Mouse (Mus musculus) WW6 (cell line): ENCODE results near the gene Sec1.
A peak's percentile ranks its signal among the peaks of the same experiment; 100 is the strongest.

Source experiments
- DNase-seq: peaks from one replicate; pipeline ENCODE4 v3.0.0-alpha.2; 2013; ENCODE audit warnings: low read depth, low spot score

Gene Sec1

DNA sequence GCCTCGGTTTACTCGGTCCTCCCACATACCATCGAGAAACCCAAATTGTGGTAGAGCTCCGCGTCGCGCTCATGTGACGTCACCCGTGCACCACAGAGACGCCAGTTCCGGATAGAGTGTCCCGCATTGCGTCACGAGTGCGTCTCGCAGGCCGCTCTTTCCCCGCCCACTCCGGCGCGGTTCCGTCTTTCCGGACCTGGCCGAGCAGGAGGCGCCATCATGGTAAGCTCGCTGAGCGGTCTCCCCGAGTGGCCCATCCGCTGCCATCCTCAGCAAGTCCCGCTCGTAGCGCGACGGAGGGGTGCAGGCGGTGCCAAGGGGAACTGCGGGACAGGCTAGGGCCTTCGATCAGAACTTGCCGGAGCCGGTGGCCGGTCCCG lies 23.7 kb upstream of the Sec1 start, which contains the start of gene Sphk2:
TSS of gene Sphk2 (minus strand) at position 85 of the 380 bp plus-strand sequence.
- DNase-seq, result peak; percentile 95

DNA sequence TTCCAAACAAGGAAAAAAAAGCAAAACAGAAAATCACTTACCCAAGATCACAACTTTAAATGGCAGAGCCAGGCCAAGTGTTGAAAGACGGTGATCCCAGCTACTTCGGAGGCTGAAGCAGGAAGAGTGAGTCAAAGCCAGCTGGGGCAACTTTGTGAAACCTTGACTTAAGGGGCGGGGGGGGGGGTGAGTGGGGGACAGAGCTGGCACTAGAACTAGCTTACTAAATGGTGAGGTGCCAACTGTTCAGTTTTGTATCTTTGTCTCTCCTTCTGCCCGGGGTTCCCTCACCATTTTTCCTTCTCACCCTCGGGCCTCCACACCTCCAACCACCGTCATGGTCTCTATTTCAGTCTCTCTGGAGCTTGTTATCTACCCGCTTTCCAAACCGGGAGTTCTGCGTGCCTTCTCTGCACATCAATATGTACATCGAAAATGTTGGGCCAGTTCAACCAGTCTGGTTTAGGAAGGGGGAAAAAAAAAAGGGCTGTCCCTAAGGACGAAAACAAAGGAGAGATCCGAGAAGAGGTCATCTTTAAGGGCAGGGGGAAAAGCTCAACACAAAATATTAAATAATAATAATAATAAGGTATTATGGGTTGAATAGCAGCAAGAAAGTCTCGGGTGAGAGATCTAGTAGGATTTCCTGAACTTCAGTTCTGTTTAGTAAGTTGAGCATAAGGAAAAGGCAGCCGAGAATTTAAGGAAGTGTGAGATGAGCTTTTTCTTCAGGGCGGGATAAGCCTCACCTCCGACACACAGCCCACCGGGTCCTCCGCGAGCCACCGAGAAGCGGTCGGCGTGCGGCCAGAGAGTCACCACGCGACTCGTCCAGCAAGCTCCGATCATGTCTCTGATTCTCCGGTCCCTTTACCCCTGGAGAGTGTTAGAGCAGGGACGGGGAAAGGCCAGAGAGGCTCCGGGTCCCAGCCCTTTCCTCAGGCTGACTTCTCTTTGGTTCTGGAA lies 23.0 kb upstream of the Sec1 start:
- DNase-seq, result no peak

DNA sequence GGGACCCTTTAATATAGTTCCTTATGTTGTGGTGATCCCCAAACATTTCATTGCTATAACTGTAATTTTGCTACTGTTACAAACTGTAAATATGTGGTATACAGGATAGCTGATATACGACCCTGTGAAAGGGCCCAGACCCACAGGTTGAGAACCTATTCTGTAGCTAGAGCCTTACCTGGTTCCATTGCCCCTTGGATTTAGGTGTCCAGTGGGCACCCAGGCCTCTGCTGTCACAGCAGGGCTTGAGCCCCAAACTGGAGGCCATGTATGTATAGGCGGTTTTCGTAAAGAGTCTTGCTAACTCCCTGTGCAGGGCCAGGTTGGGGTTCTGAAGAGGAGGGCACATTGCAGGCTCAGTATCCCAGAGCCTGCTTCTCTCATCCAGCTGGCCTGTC lies 22.3 kb upstream of the Sec1 start:
- no peak for DNase-seq

DNA sequence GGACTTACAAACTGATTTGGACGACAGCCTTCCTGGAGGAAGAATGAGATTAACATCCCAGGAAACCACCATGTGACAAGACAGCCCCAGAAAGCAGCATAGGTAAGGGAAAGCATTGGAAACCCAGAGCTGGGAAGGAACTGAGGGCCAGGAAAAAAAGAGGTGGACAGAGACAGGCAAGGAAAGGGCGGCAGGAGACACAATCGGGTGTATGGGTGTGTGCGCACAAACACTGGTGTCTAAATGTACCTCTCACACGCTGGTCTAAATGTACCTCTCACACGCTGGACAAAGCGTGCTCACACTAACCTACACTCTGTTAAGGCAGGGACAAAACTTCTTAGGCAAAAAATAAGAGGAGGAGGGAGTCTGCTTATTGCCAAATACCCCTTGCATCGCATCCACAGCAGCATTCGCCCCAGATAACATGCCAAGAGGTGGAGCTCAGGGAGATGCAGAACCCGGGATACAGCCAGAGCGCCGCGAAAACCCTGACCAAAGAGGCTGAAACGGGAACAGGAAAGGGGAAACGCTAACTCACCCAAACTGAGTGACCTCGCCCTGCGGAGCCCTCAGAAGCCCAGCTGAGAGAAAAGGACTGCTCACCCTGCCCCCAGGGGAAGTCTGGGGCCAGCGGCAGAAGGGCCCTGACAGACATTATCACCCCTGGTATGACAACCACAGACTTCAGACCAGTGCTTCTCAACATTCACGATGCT lies 21.7 kb upstream of the Sec1 start:
- DNase-seq, result no peak

DNA sequence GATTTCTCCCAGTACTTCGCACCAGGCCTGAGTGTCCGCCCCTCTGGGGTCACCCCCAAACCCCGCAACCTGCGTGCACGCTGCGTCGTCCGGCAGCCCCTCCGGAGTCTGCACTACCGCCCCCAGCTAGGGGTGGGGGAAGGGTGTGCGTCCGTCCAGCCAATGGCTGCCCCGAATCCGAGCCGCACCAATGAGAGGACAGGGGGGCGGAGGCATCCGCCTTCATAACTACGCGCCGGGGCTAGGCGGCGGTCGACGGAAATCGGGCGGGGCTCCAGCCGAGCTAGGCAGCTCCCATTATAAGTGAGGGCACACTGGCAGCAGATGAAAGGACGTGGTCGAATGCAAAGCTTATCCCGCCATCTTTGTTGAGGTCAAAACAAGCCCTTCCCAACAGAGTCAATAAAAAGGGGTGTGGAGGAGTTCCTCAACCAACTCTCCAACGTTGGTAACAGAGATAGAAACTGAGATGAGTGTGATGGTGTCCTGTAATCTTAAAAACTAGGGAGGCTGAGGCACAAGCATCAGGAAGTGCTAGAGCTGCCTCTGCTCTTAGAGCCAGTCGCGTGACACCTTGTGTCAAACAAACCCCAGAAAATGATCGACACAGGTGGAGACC lies 21.0 kb upstream of the Sec1 start, which contains the start of gene Rpl18:
TSS of gene Rpl18 (plus strand) at position 368 of the 619 bp plus-strand sequence.
- peak; percentile 92 for DNase-seq

DNA sequence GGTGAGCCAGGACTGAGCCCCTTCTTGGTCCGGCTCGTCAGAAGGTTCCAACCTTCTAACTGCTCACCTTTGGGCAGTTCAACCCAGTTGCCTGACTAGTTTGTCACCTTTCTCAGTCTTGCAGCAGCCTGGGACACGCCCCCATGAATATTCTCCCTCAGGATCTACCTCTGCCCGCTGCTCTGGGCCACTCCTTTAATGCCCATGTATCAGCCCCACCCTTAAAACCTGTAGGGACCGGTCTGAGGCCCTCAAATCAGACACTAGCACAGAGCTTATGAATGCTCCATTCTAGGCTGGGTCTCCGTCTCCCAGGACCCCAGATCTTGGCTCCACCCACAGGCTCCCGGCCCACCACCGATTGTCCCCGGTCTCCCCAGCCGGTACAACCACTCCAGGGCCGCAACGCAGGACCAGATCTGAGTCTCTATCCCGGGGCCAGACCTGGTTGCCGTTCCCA lies 20.5 kb upstream of the Sec1 start:
- no peak for DNase-seq

DNA sequence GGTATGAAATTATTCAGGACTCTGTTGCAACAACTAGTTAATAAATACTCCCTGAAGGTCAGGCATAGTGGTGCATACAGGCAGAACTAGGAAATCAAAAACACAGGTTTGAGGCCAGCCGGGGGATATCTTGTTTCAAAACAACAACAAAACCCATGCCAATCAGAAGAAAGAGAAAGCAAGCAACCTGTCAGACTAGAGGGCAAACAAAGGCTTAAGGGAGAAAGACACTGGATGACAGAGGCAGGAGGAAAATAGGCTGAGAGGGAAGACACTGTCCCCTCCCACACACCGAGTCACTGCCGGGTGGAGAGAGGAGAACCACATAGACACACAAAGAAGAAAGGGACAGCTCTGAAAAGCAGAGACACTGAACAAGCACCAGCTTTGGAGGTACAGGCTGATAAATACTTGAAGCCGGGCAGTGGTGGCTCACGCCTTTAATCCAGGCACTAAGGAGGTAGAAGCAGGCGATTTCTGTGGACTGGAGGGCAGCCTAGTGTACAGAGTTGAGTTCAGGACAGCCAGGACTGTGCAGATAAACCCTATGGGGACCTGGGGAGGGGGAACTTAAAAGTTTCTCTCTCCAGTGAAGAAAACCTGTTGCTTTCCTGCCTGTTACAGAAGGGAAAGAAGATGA lies 19.8 kb upstream of the Sec1 start:
- DNase-seq, result no peak

DNA sequence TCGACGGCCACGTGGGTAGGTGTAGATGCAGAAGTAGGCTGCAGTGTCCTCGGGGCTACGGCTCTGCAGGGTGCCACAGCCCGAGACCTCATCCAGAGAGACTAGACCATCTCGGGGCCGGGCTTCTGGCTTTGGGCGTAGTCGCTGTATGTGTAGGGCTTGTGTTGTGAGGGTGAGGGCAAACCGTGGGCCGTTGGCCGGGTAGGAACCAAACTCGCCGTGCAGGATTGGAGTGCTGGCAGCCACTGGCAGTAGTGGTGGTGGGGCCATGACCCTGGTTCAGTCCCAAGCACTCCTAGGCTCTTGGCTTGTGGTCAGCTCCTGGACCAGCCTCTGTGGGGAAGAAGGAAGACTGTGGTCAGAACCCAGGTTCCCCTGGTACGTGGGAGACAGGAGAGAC lies 19.2 kb upstream of the Sec1 start:
- DNase-seq, result no peak

DNA sequence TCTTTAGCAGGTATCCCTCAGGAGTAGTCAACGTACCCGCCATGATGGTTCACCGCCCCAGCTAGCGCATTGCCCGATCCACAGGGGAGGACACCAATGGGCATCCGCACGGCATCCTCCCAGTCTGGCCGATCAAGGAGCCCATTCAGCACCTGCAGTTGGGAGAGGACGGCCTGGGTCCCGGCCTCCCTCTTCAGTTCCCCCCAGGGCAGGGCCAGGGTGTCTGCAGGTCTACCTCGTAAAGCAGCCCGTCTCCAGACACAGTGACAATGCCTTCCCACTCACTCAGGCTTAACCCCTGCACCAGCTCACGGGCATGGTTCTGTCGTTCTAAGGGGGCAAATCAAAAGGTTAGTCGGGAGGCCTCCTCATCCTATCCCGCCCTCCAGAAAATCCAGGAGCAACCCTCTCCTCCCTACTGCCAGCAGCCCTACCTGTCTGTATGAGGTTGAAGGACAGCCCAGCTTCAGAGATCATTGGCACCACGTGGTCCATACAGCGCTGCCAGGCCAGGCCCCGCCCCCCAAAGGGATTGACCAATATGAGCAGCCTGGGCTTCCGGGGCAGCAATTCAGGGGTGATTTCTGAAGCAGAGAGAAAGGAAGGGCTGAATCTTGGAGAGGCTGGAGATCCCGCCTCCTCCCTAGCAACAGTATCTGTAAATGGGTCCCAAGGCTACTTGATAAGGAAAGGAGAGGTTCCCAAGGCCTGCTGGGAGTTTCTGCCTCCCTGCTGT lies 18.0 kb upstream of the Sec1 start:
- no peak for DNase-seq

DNA sequence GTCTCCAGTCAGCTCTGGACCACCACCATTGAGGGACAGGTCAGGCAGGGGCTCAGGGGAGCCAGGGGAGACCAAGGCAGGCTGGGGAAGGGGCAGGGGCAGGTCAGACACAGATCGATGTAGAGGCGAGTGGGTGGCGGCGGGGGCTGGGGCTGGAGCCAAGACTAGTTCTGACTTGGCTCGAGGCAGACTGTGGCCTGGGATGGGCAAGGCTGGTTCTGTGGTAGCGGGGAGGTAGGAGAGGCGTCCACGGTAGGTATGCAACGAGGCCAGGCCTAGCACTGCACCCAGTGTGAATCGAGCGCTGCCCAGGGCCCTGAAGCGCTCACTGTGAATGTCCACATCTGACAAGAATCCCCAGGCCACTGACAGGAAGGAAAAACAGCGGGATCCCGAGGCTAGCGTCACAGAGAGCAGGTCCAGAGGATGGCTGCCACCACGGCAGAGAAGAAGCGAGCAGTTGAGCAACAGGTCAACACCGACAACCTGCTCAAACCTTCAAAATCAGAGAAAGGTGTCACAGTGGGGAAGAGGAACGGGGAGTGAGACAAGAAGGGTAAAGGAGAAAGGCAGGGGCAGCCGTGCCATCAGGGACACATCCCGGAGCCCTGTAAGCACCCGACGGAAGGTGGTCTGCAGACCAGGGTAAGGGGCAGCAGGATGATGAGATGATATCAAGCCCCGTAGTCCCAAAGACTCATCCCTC lies 17.3 kb upstream of the Sec1 start:
- no peak for DNase-seq

DNA sequence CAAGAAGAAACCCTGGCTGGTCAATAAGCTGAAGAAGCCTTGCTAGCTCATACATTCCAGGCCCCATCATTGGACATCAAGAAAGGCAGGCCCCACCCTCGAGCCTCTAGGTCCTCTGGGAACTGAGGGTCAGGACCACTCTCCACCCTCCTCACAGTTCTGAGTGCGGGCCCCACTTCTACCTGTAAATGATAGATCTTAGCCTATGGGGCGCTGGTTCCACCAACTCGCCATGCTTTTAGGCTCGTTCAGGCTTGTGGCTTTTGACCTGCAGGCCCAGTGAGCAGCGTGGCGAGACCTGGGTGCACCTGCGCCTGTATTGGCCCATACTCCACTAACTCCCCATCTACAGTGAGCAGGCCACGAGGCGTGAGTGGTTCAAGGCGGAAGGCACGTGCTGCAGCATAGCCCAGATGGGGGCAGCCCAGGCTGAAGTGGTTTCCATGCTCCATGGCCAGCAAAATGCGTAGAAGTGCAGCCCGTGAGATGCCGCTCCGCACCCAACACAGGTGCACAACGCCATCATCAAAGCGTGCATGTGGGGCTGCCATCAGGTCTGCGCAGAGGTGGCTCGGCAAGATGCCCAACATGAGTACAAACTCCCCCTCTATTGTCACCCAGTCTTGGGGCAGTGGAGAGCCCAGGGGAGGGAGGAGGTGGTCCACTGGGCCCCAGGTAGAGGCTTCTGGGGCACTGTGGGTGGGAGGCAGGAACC lies 16.4 kb upstream of the Sec1 start:
- no peak for DNase-seq

DNA sequence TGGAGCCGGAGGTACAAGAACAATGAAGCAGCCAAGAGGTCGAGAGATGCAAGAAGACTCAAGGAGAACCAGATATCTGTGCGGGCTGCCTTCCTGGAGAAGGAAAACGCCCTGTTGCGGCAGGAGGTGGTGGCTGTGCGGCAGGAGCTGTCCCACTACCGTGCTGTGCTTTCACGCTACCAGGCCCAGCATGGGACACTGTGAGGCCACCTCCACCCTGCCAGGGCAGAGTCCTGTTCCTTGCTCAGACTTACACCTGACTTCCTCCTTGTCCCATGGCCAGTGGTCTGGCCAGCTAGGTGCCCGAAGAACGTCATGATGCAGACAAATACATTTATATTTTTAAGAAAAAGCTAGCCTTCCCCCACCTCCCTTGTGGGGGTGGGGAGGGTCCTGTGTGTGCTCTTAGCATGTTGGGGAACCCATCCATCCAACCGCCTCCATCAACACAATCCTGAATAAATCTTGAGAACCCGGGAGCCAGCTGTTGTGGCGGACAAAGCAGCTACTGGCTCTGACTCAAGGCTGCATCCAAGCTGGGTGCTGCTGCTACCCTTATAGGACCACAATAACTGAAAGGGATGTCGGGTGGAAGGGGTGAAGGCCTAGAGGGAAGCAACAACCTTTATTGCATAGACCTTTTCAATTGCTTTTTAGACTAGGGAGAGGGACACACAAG lies 15.6 kb upstream of the Sec1 start:
- DNase-seq, result no peak

DNA sequence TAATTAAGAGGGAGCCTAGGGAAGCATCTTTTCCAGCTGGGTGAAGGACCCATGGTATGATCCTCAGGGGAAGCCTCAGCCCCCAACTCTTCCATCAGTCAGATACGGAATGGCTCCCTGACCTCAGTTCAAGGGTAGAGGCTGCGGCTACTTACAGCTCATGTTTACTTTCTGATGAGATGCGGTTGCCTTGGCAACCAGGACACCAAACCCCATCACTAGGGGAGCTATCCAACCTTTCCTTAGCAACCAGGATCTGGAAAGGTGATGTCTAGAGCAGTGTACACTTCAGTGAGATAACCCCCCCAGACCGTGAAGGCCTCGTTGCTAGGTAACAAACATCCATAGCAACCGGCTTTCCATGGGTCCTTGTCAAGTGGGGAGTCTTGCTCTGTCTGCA lies 14.8 kb upstream of the Sec1 start:
- no peak for DNase-seq

DNA sequence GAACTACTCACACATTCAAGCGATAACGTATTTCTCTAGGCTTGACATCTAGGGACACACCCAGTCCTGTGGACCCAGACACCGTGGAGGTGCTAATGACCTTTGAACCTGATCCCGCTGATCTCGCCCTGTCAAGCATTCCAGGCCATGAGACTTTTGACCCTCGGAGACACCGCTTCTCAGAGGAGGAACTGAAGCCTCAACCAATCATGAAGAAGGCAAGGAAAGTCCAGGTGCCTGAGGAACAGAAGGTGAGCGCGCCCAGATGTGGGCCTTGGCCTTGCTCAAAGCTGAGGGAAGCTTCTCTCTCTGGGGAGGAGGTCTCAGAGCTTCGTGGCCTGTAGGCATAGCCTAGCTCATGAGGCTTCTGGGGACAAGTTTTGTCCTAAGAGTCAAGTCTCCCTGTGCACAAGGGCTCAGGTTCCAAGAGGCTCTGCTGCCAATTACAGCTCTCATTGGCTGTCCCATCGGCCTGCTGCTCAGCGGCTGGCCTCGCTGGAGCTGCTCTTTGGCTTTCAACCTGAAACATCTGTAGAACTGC lies 14.1 kb upstream of the Sec1 start:
- DNase-seq, result no peak

DNA sequence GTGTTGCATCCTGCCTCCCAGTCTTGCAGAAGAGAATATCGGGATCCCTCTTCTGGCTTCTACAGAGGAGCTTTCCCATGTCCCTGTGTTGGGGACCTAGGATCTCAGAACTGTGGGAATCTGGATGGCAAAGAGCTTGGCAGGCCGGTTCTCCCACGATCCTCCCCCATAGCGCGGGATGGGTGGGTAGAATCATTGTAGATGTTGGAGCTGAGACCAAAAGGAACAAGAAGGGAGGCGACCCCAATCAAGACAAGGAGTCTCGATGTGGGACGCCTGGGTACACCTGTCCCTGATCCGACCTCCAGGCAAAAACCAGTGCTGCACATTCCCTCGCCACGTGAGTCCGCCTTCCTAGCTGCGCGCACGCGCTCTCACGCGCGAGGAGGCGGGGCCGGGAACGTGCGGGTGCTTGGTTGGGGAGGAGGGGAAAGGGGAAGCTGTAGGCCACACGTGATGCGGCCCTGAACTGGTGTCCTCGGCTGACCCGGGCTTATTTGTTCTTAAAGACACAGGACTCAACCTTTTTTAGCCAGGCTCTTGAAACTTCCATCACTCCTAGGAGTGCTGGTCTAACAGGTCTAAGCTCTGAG lies 13.3 kb upstream of the Sec1 start:
- no peak for DNase-seq

DNA sequence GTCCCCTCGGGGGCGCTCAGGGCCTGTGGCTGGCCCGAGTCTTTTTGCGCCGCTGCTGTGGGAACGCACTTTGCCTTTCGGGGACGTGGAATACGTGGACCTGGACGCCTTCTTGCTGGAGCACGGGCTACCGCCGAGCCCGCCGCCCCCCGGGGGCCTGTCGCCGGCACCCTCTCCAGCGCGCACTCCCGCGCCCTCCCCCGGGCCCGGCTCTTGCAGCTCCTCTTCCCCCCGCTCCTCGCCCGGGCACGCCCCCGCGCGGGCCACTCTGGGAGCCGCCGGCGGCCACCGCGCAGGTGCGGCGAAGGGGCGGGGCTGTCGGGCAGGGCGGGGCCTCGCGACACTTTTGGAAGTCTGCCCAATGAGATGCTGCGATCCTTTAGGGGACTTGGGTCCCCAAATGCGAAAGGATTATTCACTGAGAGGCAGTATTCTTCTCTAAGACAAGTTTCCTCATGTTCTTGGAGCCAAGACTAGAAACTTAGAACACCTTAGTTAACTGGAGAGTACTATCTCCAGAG lies 12.6 kb upstream of the Sec1 start:
- DNase-seq, result no peak

DNA sequence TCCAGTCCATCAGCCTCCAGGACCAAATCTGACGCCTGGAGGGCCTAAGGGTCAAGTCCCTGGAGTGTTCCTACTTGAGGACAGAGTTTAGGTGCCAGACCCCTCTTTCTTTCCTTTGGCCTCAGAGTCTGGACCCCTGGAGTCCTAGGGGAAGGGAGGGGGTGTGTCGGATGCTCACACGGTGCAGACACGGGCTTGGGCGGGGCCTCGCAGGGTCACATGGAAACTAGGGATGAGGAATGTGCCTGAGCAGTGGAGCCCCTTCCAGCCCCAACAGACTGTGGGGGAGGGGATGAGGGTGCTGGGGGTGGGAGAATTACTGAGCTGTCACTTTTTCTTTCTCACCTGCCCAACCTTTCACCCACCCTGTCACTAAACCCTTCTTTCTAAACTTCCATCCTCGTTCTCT lies 11.7 kb upstream of the Sec1 start:
- no peak for DNase-seq

DNA sequence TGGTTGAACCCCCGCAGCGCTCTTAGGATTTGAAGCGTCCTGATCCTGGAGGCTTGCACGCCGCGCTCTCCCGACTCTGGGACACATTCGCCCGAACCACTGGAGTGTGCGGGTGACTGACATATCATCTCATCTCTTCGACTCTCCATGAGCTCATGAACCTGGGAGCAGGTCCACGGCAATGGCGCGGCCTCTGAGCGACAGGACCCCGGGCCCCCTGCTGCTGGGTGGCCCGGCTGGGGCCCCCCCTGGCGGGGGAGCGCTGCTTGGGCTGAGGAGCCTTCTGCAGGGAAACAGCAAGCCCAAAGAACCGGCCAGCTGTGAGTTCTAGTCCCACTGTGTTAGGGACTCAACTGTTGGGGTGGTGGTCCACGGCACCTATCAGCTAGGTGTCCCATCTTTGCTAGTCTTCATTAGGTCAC lies 11.3 kb upstream of the Sec1 start:
- DNase-seq, result no peak
